Mouse (Mus musculus): ENCODE measurements around the gene C530008M17Rik. TPM values are rescaled to one million over a fixed set of nuclear protein-coding genes. Genes with fewer than 3 reads are reported as not detected.
A peak's percentile ranks its signal among the peaks of the same experiment; 100 is the strongest.

Gene C530008M17Rik
- total RNA-seq, 2 experiments from 2014 or later = 0.97 to 2.4 TPM

DNA sequence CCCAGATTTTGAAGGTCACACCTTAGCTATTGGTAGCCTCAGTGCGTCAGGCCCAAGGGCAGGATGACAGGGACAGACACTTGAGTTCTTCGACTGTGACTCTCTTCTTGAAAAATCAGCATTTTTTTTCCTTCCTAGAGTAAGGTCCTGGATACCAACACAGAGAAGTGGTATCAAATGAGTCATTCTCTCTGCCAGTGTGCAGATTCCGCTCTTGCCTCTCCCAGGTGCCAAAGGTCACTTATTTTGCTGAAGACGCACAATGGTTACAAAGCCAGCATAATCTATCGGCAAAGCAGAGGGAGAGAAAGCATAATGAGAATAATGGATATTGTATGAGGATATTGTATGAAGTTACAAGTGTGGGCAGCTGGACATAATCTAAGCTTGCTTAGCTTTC, 160.4 kb downstream of the C530008M17Rik start:
- DNase-seq = no peak
- intact Hi-C loops (cut with DNase I) = no loop called here

DNA sequence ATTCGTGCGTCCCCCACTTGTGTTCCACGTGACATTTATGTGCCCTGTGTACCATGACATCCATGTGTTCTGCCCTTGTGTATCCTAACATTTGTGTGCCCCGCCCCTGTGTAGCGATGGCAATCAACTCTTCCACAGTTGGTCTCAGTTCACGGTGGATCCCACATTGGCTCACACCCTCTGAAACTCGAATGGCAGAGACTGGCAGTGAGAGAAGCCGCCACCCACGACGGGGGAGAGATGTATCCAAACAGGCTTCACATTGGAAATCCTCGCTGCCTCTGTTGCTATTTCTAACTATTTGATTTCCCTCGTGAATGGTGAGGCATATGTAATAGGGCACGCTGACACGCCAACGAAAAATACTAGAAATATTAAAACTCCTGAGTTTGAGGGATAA, 161.4 kb downstream of the C530008M17Rik start:
- no peak for DNase-seq

DNA sequence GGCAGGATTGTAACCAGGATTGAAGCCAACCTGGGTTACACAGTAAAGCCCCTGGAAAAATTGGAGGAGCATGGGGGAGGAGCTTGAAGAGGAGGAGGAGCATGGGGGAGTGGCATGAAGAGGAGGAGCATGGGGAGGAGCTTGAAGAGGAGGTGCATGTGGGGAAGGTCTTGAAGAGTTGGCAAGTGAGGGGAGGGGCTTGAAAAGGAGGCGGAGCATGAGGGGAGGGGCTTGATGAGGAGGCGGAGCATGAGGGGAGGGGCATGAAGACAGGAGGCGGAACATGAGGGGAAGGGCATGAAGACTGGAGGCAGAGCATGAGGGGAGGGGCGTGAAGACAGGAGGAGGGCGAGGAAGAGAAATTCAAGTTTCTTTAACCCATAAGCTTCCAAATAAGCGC, 162.5 kb downstream of the C530008M17Rik start:
- intact Hi-C loops (cut with DNase I) = no loop called here
- DNase-seq = no peak

More for the DNA sequence above, 161.4 kb downstream of the C530008M17Rik start:
- intact Hi-C loops (cut with DNase I) = no loop called here

DNA sequence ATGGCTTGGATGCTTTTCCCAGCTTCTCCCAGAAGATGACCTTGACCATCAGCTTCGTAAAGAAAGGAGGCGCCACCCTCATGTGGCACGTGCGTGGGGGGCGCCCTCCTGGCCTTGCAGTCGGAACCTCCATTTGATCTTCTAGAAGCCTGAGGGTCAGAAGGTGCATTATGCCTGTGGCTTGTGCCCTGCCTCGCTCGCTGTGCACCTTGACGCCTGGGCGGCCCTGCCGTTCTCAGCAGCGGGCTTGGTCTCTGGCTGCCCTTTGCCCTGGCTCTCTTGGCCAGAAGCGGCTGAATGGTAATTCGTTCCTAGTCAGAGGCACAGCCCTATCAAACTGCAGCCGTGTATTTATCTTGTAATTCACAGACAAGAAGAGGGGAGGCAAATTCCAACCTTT, 165.8 kb downstream of the C530008M17Rik start:
- intact Hi-C loops (cut with DNase I) = no loop called here
- no peak for DNase-seq

DNA sequence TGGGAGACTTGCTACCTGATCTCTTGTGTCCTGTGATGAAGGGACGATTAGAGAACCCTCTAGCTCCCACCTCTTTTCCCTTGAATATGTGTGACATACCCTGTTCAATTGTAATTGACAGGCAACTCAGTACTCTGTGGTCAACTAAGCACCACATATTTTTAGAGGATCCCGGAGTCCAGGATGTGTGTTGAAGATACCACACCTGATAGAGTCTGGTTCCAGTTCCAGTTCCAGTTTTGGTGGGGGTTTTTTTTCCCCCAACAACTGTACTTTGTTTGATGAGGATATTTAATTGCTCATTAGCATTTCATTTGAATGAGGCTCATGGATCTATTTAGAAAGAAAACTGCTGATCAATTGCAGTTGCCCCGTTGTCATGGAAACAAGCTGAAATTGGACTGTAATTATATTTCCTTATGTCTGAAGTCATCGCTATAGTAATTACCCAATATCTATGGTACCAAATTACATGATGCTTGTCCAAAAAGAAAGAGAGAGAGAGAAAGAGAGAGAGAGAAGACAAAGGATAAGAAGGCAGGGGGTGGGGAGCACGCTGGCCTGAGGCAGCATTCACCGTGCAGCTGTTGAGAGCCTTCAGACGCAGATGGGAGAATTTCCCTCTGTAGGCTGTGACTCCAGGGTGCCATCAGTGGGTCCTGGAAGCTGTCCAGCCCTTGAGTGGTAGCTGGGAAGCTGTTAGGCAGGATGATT, 172.4 kb downstream of the C530008M17Rik start:
- intact Hi-C loops (cut with DNase I) = no loop called here

DNA sequence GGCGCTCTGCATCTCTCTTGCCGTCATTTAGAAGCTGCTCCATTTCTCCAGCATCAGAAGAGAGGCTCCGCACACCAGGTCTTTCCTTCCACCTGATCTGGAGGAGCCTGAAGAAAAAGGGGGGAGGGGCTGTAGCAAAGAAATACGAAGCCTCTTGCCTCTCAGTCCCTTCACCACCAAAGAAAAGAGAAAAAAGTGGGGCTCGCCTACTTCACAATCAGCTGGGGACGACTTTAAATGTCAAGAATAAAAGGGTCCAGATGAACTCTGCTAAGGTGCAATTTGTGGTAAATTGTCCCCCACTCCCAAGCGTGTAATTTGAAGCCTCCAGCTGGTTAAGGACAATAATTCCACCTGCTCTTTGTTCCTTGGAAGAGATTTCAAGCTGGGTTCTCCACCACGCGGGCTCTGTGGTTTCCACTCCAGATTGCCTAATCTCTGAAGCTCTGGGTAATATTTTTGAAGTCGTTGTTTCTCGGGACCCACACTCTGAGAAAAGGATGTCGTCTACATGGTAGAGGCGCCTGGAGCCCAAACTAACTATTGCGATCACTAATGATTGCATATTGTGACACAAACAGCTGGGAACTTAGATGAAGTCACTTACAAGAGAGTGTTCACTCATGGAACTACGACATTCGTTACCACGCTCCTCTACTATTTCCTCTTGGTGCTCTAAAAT, 176.4 kb downstream of the C530008M17Rik start:
- DNase-seq = no peak
- intact Hi-C loops (cut with DNase I) = no loop called here

More for the DNA sequence above, 172.4 kb downstream of the C530008M17Rik start:
- DNase-seq = no peak

DNA sequence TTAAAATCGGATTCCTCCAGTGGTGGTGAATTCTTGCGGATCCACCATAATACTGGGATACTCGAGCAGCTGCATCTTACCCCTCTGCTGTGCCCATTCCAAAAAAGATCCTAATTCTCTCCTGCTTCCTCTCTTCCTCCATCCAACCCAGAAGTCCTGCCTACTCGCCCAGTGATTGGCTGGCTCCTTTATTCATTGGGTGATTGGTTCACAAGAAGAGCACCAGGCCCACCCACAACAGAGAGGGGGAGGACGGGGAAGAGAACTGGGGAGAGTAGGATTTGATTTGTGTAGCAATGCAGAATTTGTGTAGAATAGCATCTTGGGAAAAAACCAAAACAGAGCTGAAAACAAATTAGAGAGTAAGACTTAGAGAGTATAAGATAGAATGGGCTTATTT, 180.7 kb downstream of the C530008M17Rik start:
- intact Hi-C loops (cut with DNase I) = no loop called here

DNA sequence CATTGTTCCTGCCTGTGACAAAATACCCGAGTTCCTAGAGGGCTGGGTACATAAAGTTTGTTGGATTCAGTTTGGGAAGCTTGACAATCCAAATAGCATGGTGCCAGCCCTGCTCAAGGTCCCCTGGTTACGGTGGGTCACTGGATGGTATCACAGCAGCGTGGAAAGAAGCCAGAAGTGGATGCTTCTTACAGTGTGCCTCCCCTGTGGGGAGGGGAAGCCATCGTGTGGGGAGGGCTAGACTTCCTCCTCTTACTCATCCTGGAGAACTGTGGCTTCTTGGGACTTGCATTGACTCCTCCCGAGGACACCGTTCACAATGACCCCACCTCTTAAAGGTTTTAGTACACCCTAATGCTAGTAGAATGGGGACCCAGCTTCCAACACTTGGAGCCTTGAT, 183.5 kb downstream of the C530008M17Rik start:
- intact Hi-C loops (cut with DNase I) = loop anchor here (5.0 kb wide), 1 partner anchor 182 kb away; the partner anchor contains the start of gene C530008M17Rik
- DNase-seq = no peak

More for the DNA sequence above, 180.7 kb downstream of the C530008M17Rik start:
- no peak for DNase-seq

DNA sequence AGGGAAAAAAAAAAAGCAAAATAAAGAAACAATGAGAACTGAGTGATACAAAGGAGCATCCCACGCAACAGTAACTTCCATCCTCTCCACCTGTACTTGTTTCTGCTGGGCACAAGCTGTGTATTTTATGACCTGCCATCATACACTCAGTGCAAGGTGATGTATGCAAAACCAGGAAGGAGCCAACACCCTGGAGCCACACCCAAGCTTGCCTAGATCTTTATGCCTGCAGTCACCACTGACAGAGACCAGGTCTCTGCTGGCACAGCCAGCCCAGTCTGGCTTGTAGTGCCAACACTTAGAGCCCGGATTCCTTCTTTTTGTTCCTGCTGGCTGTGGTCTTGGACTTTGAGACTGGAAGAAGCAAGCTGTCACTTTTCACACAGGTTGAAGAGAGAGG, 185.5 kb downstream of the C530008M17Rik start:
- DNase-seq = no peak
- intact Hi-C loops (cut with DNase I) = loop anchor here (5.0 kb wide), 1 partner anchor 185 kb away; the partner anchor contains the start of gene C530008M17Rik

DNA sequence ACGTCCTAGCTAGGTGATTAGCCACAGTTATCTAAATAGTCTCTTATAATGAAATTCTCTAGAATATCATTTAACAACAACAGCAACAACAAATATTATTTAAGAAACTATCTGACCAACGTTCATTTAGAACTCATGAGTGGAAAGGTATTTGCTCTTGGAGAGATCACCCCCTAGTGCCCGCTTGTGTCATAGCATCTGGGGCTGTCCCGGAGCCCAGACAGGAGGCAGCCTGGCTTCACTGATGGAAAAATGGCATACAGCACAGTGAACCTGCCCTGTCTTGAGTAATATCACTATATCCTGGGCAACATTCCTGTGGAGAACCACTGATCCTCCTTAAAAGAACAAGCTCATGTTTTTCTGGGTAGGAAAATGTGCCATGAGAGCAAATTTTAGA, 187.1 kb downstream of the C530008M17Rik start:
- DNase-seq = peak; percentile 46 to 64

DNA sequence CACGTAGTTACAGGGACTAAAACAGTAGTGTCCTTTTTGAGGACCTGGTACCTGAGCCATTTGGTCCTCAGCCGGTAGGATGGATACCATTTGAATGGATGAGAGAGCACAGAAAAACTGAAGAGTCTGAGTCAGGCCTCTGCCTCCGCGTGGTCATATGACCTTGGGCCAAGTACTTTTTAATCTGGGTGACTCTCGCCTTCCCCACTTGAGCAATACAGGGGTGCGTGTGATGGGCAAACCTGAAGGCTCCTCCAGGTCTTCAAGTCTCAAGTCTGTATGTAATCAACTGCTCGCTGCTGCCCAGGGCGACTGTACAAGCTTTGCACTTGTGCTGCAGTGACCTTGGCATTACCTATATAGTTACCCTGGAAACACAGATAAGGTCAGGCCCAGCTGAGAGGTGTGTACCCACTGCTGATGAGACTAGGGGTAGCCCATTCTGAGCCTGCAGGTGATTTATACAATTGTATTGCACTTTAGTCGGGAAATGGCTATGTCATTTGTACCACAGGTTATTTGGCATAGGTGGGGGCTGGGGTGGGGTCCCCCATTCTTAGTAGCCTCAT, 187.6 kb downstream of the C530008M17Rik start:
- no peak for DNase-seq
- intact Hi-C loops (cut with DNase I) = loop anchor here (1.0 to 5.0 kb wide), 2 partner anchors 187 to 256 kb away; partner anchors contain the start of genes C530008M17Rik and Cep135

More for the DNA sequence above, 187.1 kb downstream of the C530008M17Rik start:
- intact Hi-C loops (cut with DNase I) = loop anchor here (1.0 to 5.0 kb wide), 2 partner anchors 186 to 255 kb away; partner anchors contain the start of genes C530008M17Rik and Cep135

DNA sequence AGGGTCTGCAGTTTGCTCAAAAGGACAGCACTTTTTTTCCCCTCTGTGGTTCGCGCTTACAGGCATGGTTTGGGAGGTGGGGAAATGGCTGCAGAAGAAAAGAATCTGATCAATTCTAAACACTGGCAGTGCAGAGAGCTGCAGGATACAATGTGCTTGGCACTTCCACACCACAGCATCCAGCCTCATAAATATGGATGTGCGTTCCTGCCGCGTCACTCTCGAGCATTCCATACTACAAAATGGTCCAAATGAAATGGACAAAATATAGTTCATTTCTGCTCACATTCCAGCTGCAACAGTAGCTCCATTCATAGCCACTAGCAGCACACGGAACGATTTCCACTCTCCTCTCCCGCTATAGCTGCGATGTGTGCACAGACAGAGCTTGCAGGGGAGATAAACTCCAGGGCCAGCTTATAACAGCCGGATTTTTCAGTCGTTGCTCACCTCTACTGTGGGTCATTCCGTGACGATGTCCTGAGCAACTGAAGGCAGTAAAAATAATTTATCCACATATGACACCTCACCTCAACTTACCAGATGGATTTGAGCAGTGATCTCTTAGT, 188.4 kb downstream of the C530008M17Rik start:
- intact Hi-C loops (cut with DNase I) = loop anchor here (5.0 kb wide), 1 partner anchor 187 kb away; the partner anchor contains the start of gene C530008M17Rik
- no peak for DNase-seq

DNA sequence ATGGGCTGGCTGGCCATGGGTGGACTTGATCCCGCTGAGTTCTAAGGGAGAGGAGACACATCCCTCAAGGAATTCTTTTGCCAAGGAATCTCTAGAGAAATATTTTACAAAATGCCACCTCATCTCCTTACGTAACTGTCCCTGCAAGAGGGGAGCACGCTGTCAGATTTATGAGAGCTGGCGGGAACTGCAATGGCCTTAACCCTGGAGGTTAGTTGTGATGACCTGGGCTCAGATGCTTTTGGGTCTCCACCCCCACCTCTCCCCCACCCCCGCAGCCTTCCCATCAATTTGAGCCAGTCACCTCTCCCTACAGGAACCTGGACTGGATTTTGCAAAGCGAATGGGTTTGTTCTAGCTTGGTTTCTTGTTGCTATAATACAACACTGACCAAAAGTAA, 190.8 kb downstream of the C530008M17Rik start:
- intact Hi-C loops (cut with DNase I) = no loop called here
- DNase-seq = no peak

DNA sequence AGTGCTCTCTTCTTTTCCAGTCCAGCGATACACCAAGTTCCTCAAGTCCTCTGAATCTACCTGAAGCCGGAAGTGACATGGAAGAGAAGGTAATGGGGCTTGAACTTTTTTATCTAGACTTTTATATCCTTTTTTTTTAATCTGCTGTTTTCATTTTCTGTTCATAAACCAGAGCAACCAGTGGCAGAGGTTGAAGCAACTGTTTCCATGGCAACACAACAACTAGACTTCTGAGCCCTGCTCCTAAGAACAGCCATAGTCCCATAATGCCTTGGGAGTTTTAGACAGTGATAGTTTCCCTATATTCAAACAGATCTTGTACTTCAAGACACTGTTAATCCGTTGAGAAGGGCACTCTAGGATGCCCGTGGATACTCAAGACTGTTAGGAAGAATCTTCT, 195.0 kb downstream of the C530008M17Rik start:
- intact Hi-C loops (cut with DNase I) = no loop called here
- no peak for DNase-seq

DNA sequence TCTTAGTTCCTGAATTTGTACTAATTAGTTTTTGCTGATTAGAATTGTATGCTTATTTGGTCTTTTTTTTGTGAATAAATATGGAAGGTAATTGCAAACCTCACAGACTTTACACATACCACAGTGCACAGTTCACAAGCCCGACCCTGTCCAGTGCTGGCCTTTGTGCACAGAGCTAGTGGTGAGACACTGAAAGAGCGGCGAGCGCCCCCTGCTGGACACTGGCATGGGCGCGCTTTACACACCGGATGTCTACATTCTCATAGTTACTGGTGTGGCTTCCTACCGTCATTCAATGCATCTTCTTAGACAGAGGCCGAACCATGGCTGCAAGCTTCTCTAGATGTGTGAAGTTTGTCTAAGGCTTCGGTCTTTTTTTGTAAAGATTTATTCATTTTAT, 197.2 kb downstream of the C530008M17Rik start:
- peak; percentile 62 to 72 for DNase-seq
- intact Hi-C loops (cut with DNase I) = no loop called here

DNA sequence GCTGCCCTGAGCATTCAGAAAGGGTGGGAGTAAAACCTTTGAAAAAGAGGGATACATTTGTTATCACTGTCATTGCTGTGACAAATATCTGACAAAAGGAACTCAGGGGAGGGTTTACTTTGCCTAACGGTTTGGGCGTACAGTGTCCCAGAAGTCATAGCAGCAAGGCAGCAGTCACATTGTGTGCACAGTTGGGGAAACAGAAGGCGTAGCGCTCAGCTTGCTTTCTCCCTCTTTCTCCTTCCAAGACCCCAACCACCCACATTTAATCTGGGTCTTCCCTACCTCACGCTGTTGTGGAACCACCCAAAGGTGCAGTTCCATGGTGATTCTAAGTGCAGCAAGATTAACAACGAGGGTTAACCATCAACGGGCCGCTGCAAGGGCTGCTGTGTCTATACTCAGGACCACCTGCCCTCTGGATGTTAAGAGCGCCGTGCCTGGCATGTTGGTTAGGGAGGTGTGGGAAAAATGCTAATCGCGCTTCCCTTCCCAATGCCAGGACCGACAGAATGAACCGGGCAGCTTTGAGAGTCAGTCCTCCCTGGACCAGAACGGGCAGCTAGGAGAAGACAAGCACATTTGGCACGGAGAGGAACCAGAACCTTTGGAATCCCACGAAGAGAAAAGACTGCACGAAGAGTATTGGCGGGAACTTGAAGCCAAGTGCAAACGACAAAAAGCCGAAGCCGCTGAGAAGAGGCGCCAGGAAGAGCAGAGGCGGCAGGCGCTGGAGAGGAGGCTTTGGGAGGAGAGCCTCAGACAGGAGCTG, 199.7 kb downstream of the C530008M17Rik start:
- DNase-seq = no peak
- intact Hi-C loops (cut with DNase I) = no loop called here

DNA sequence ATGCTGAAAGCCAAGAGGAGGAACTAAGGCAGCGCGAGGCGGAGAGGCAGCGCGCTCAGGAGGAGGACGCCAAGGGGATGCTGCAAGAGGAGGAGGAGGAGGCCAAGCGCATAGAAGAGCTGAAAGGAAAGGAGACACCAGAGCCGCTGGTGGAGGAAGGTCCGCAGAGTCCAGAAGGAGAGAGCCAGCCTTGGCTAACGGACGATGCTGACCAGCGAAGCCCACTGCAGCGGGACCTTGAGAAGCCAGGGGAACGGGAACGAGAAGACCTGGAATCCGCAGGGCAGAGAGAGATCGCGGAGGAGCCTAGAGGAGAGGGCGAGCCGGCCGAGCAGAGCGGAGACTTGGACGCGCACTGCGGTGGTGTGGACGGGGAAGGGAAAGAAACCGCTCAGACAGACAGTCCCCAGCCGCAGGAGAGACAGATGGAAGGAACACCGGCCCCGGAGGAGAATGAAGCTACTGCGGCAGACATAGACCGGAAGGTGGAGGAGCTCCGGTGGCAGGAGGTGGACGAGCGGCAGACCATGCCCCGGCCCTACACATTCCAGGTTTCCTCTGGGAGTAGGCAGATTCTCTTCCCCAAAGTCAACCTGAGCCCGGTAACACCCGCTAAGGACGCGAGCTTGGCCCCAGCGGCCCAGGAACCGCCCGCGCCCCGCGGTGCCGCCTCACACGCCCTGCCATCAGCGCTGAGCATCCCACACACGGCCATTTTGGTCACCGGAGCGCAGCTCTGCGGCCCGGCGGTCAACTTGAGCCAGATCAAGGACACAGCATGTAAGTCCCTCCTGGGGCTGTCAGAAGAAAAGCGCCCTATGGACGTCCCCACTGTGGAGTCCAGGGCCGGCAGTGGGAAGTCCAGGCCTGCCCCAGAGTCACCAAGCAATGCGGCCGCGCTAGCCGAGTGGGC, 201.0 kb downstream of the C530008M17Rik start:
- no peak for DNase-seq
- intact Hi-C loops (cut with DNase I) = no loop called here

DNA sequence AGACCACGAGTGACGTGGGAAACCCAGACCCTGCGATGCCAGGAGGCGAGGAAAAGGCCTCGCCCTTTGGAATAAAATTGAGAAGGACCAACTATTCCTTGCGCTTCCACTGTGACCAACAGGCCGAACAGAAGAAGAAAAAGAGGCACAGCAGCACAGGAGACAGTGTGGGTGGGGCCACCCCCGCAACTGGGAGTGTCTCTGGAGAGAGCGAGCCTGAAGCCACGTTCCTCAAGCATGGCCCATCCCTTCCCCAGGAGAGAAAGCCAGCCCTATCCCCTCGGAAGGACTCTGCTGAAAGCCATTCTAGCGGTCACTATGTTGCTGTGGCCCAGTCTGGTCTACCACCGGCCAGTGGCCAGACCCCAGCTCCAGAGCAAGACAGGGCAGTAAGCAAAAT, 202.1 kb downstream of the C530008M17Rik start:
- intact Hi-C loops (cut with DNase I) = no loop called here
- DNase-seq = no peak

DNA sequence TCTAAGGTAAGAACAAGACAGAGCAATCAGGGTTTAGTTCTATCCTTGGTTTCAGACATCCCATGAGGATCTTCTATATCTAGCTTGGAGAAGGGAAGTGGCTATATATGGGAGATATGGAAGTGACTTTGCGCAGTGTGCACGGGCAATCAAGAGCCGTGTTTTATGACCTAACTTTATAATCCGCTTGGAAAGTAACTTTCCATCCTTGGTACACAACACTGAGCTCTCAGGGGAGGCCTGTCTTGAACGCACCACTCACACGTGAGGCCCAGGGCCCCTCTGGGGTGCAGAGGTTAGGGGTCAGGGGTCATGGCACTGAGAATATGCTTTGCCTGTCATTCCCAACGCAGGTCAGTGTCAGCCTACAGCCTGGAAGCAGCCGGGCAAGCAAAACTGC, 210.5 kb downstream of the C530008M17Rik start:
- DNase-seq = no peak
- intact Hi-C loops (cut with DNase I) = no loop called here
